Comparison of ENCODE assay signal across 8 mouse cellular contexts in the genomic region with DNA sequence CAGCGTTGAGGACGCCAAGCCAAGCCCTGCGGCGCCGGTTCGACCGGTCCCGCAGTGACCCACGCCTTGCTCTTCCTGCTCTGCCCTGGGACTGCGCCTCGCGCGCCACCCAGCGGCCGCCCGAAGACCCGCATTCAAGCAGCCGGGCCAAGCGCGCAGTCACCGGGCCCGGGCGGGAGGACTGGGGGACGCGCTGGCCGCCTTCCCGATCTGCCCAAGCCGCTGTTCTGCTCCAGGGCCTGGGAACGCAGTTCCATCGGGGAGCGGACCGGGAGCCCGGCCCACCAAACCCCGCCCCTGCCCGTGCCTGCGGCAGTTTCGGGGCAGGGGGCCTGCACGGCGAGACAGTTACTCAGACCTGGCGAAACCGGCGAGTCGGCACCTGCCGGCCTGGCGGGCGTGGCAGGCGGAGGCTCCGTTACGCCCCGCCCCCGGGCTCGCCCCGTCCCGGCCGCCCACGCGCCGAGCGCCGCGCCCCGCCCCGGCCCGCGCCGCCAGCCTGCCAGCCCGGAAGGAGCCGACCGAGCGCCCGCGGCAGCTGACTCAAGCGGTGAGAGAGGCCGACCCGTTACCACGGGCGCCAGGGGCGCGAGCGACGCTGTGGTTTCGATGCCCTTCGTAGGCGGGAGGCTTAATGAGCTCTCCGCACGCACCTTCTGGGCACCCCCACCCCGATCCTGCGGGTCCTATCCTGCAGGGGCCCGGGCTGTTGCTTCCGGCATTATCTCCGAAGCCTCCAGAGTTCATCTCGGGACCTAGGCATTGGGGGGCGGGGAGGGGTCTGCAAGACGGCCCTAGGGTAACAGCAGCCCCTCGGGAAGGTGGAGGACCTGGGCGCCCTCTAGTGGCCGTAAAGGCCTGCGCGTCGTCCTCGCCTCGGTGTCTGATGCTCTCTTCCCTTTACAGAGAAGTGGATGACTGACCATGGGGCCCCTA. TPM values are rescaled to one million over a fixed set of nuclear protein-coding genes. Genes with fewer than 3 reads are reported as not detected.
DNase-seq lines count a peak whose midpoint lies in the region; ATAC-seq and TF ChIP-seq lines count a peak whose summit lies in the region.

A gene (plus strand): TSS at position 492 of the 936 bp plus-strand sequence.

- H3K27ac ChIP-seq in bone marrow, adult 2 months (ENCODE audit: control insufficient read depth, insufficient read depth, low read depth, low read length, poor library complexity) = peak within 1 kb of the TSS; percentile 99
- peak within 1 kb of the TSS; percentile 92 for H3K27ac ChIP-seq in embryonic facial prominence, embryonic 15.5 days (replicated peaks)
- H3K27ac ChIP-seq in kidney, embryonic 14.5 days (ENCODE audit: low read depth, low read length) = peak within 1 kb of the TSS; percentile 90
- peak within 1 kb of the TSS; percentile 85 for H3K27ac ChIP-seq in limb, embryonic 15.5 days

- peak; percentile 82 for TF ChIP-seq CTCF in bone marrow, adult 2 months (IDR thresholded peaks at IDR 0.05; ENCODE audit: control insufficient read depth, insufficient read depth, low read length)

- H3K4me2 ChIP-seq in embryonic facial prominence, embryonic 15.5 days (replicated peaks) = peak within 1 kb of the TSS; percentile 97
- peak within 1 kb of the TSS; percentile 94 for H3K4me2 ChIP-seq in kidney, embryonic 14.5 days (replicated peaks; ENCODE audit: low read depth, low read length)
- peak within 1 kb of the TSS; percentile 98 for H3K4me2 ChIP-seq in limb, embryonic 15.5 days

- peak; percentile 90 for DNase-seq in 416B (ENCODE audit: low read depth)
- peak; percentile 91 to 92 for DNase-seq in heart, adult 9 months (ENCODE audit: low spot score in 2 of 2)
- peak; percentile 76 to 83 for DNase-seq in monocyte, adult 2 months (ENCODE audit: low read depth in 1 of 2, low spot score in 2 of 2)
- DNase-seq in spleen, postnatal 36 days (ENCODE audit: low spot score in 2 of 2) = peak; percentile 88 to 90

- peak; percentile 87 for ATAC-seq in embryonic facial prominence, embryonic 15.5 days (ENCODE audit: insufficient number of reproducible peaks, low FRiP score, low TSS enrichment, low read depth)
- peak; percentile 89 for ATAC-seq in kidney, embryonic 14.5 days (ENCODE audit: low FRiP score, low TSS enrichment)
- ATAC-seq in limb, embryonic 15.5 days (ENCODE audit: insufficient number of reproducible peaks, low FRiP score, low TSS enrichment, low read depth) = peak; percentile 81

- 1% methylated on average over 99 of the region's 102 CpGs for WGBS in bone marrow, adult 2 months
- WGBS in embryonic facial prominence, embryonic 15.5 days = under 1% methylated on average over 98 of the region's 102 CpGs
- WGBS in kidney, embryonic 14.5 days = under 1% methylated on average over 79 of the region's 102 CpGs
- WGBS in limb, embryonic 15.5 days = under 1% methylated on average over 99 of the region's 102 CpGs

- peaks cover 4% of the 10 kb centered on the region; the same call in 1 of the 2 replicates for H3K4me1 ChIP-seq in bone marrow, adult 2 months (ENCODE audit: control insufficient read depth, insufficient read depth, low read length)
- H3K4me1 ChIP-seq in embryonic facial prominence, embryonic 15.5 days = peaks cover 33% of the 10 kb centered on the region
- peaks cover 14% of the 10 kb centered on the region for H3K4me1 ChIP-seq in kidney, embryonic 14.5 days (ENCODE audit: control insufficient read depth, insufficient read depth, low read length)
- H3K4me1 ChIP-seq in limb, embryonic 15.5 days = peaks cover 21% of the 10 kb centered on the region

- no peaks in the 10 kb centered on the region for H3K9me3 ChIP-seq in embryonic facial prominence, embryonic 15.5 days (replicated peaks)
- no peaks in the 10 kb centered on the region for H3K9me3 ChIP-seq in kidney, embryonic 14.5 days (ENCODE audit: control insufficient read depth, low read length)
- H3K9me3 ChIP-seq in limb, embryonic 15.5 days = no peaks in the 10 kb centered on the region

- TF ChIP-seq POLR2A in bone marrow, adult 2 months (IDR thresholded peaks at IDR 0.05; ENCODE audit: borderline replicate concordance, control insufficient read depth, low read depth, low read length) = peak; percentile 56; the same call in 1 of the 2 replicates

- H3K27me3 ChIP-seq in embryonic facial prominence, embryonic 15.5 days = peaks cover 16% of the 10 kb centered on the region
- peaks cover 12% of the 10 kb centered on the region; the same call in 1 of the 2 replicates for H3K27me3 ChIP-seq in kidney, embryonic 14.5 days (ENCODE audit: control insufficient read depth, insufficient read depth, low read length)
- H3K27me3 ChIP-seq in limb, embryonic 15.5 days = peaks cover 33% of the 10 kb centered on the region

- H3K4me3 ChIP-seq in bone marrow, adult 2 months (replicated peaks; ENCODE audit: control insufficient read depth, low read depth, low read length) = peak within 1 kb of the TSS; percentile 82
- peak within 1 kb of the TSS; percentile 76 for H3K4me3 ChIP-seq in embryonic facial prominence, embryonic 15.5 days (replicated peaks)
- peak within 1 kb of the TSS; percentile 63 for H3K4me3 ChIP-seq in kidney, embryonic 14.5 days (ENCODE audit: low read length)
- peak within 1 kb of the TSS; percentile 76 for H3K4me3 ChIP-seq in limb, embryonic 15.5 days

- peaks cover 26% of the 10 kb centered on the region for H3K36me3 ChIP-seq in embryonic facial prominence, embryonic 15.5 days
- H3K36me3 ChIP-seq in kidney, embryonic 14.5 days (ENCODE audit: control insufficient read depth, insufficient read depth, low read length) = peaks cover 22% of the 10 kb centered on the region
- peaks cover 14% of the 10 kb centered on the region for H3K36me3 ChIP-seq in limb, embryonic 15.5 days

- peak within 1 kb of the TSS; percentile 53 for H3K9ac ChIP-seq in embryonic facial prominence, embryonic 15.5 days
- H3K9ac ChIP-seq in kidney, embryonic 14.5 days (ENCODE audit: low read depth, low read length) = peak within 1 kb of the TSS; percentile 71
- H3K9ac ChIP-seq in limb, embryonic 15.5 days = peak within 1 kb of the TSS; percentile 53

RNA-seq across cellular contexts. Expression of the gene that starts here (rescaled TPM):
- polyA plus RNA-seq in bone marrow, adult 2 months (2011; ENCODE audit: insufficient read depth, insufficient read length, low replicate concordance, missing spikeins) = 7.4 and 12.4 TPM in 2 replicates
- polyA plus RNA-seq in embryonic facial prominence, embryonic 15.5 days (2015; fragmentation: Nextera tagmentation; extraction: Ambion mirVana) = 5.2 and 5.7 TPM in 2 replicates
- 7.6 and 9.2 TPM in 2 replicates for polyA plus RNA-seq in kidney, embryonic 14.5 days (2014; fragmentation: Nextera tagmentation; extraction: Ambion mirVana)
- 4.3 and 4.4 TPM in 2 replicates for polyA plus RNA-seq in limb, embryonic 15.5 days (2015; fragmentation: Nextera tagmentation; extraction: Ambion mirVana)

Comparison
In these comparisons a context has a peak if more than half of its experiments do, and no peak if none do; other contexts are left out.
1. Peak in every context shown above with its lines: DNase-seq, ATAC-seq, H3K4me3 ChIP-seq and H3K27ac ChIP-seq.